Mouse (Mus musculus) limb, embryonic 11.5 days (tissue): Measurements from ENCODE around the gene Rexo1. TPM values are rescaled to one million over a fixed set of nuclear protein-coding genes. Genes with fewer than 3 reads are reported as not detected.

Experiments used
- ATAC-seq: fragments of 200-750 bp; cut with Nextera tagmentation; 2 replicates; pipeline ENCODE4 v1.8.0; 2017; ENCODE audit warnings: low read depth; ENCODE audit not compliant: insufficient number of reproducible peaks, low FRiP score, low TSS enrichment
- DNase-seq: peaks from one replicate; pipeline ENCODE4 v3.0.0-alpha.2; 2015; ENCODE audit warnings: low spot score
- H3K27ac ChIP-seq: fragments of 300-500 bp; sonication (generic); replicated peaks from 2 replicates; pipeline ENCODE4 v1.5.1; 2014; ENCODE audit warnings: low read depth, mild to moderate bottlenecking, low read length
- H3K27me3 ChIP-seq: fragments of 300-500 bp; sonication (generic); 2 replicates; pipeline ENCODE4 v1.6.1; 2014; ENCODE audit warnings: mild to moderate bottlenecking, low read length, mixed read lengths; ENCODE audit not compliant: control insufficient read depth, insufficient read depth
- H3K36me3 ChIP-seq: fragments of 300-500 bp; sonication (generic); 2 replicates; pipeline ENCODE4 v1.6.1; 2014; ENCODE audit warnings: mild to moderate bottlenecking, low read length, moderate library complexity, mixed read lengths; ENCODE audit not compliant: control insufficient read depth, insufficient read depth
- H3K4me1 ChIP-seq: fragments of 300-500 bp; sonication (generic); 2 replicates; pipeline ENCODE4 v1.6.1; 2014; ENCODE audit warnings: low read length, mixed read lengths; ENCODE audit not compliant: control insufficient read depth, insufficient read depth
- H3K4me2 ChIP-seq: fragments of 300-500 bp; sonication (generic); 2 replicates; pipeline ENCODE4 v1.6.1; 2014; ENCODE audit warnings: low read depth, mild to moderate bottlenecking, moderate library complexity; ENCODE audit not compliant: severe bottlenecking
- H3K4me3 ChIP-seq: fragments of 300-500 bp; sonication (generic); 2 replicates; pipeline ENCODE4 v1.5.1; 2014; ENCODE audit warnings: low read depth, low read length
- H3K9ac ChIP-seq: fragments of 300-500 bp; sonication (generic); 2 replicates; pipeline ENCODE4 v1.6.1; 2014; ENCODE audit warnings: mild to moderate bottlenecking, low read length
- H3K9me3 ChIP-seq: fragments of 300-500 bp; sonication (generic); 2 replicates; pipeline ENCODE4 v1.6.1; 2016; ENCODE audit warnings: low read length; ENCODE audit not compliant: control insufficient read depth
- WGBS: fragments of 180-500 bp; shearing (Covaris S2); extraction: QIAGEN DNeasy Blood & Tissue Kit; methylation state at CpG from one replicate; pipeline ENCODE4 v1.1.7; 2014; 5-methylcytosine and 5-hydroxymethylcytosine counted together
- polyA plus RNA-seq: library from polyadenylated mRNA; unstranded; fragments of >200 nt; fragmentation: Nextera tagmentation; extraction: Ambion mirVana; gene quantifications from 2 replicates; pipeline ENCODE4 v1.2.1, GENCODE M21; 2014

Rexo1 gene
- polyA plus RNA-seq, 1 experiment from 2014 or later, result 27.2 TPM

GRCm38 (mm10) chr10:80587305-80587657 lies 25.9 kb upstream of the Rexo1 start:
- 58% methylated on average over 3 of the region's 4 CpGs for WGBS
- no peak for DNase-seq
- peak overlapping the region; percentile 68; the same call in 1 of the 2 replicates for H3K27ac ChIP-seq
- H3K36me3 ChIP-seq, result peaks cover 10% of the 10 kb centered on the region
- H3K4me1 ChIP-seq, result peaks cover 13% of the 10 kb centered on the region
- no peaks in the 10 kb centered on the region for H3K27me3 ChIP-seq
- no peak overlapping the region for H3K4me3 ChIP-seq
- no peak overlapping the region for H3K4me2 ChIP-seq
- ATAC-seq, result no peak
- no peak overlapping the region for H3K9ac ChIP-seq
- H3K9me3 ChIP-seq, result no peaks in the 10 kb centered on the region

- WGBS, result 94% methylated on average over 45 of the region's 51 CpGs
- DNase-seq (no peak), ATAC-seq (no peak)
- Histone ChIP-seq H3K4me1 (peaks cover 13% of the 10 kb centered on the region), H3K27me3 (no peaks in the 10 kb centered on the region), H3K4me2 (peak overlapping the region; percentile 7), H3K9me3 (no peaks in the 10 kb centered on the region), H3K4me3 (0 out of 2 replicates have a peak overlapping the region, but pooled peaks have one; percentile 3), H3K9ac (no peak overlapping the region; the same call in 1 of the 2 replicates), H3K36me3 (peaks cover 10% of the 10 kb centered on the region), H3K27ac (peak overlapping the region; percentile 68; the same call in 1 of the 2 replicates)
Measured at GRCm38 (mm10) chr10:80586407-80587304, 25.3 kb upstream of the Rexo1 start.

GRCm38 (mm10) chr10:80585581-80585980 lies 24.2 kb upstream of the Rexo1 start:
- H3K9ac ChIP-seq, result no peak overlapping the region; the same call in 1 of the 2 replicates
- H3K27ac ChIP-seq, result no peak overlapping the region
- H3K36me3 ChIP-seq, result peaks cover 10% of the 10 kb centered on the region
- H3K9me3 ChIP-seq, result no peaks in the 10 kb centered on the region
- no peaks in the 10 kb centered on the region for H3K27me3 ChIP-seq
- no peak for DNase-seq
- WGBS, result 96% methylated on average over 8 of the region's 8 CpGs
- 0 out of 2 replicates have a peak overlapping the region, but pooled peaks have one; percentile 4 for H3K4me2 ChIP-seq
- ATAC-seq, result no peak
- peaks cover 13% of the 10 kb centered on the region for H3K4me1 ChIP-seq
- H3K4me3 ChIP-seq, result no peak overlapping the region

- peaks cover 13% of the 10 kb centered on the region for H3K4me1 ChIP-seq
- H3K9ac ChIP-seq, result no peak overlapping the region; the same call in 1 of the 2 replicates
- ATAC-seq (no peak), DNase-seq (no peak)
- H3K27me3 ChIP-seq, result no peaks in the 10 kb centered on the region
- peaks cover 10% of the 10 kb centered on the region for H3K36me3 ChIP-seq
- 79% methylated on average over 12 of the region's 12 CpGs for WGBS
- 0 out of 2 replicates have a peak overlapping the region, but pooled peaks have one; percentile 6 for H3K27ac ChIP-seq
- H3K9me3 ChIP-seq, result no peaks in the 10 kb centered on the region
- H3K4me3 ChIP-seq, result no peak overlapping the region
- no peak overlapping the region for H3K4me2 ChIP-seq
Measured at GRCm38 (mm10) chr10:80584642-80585552, 23.5 kb upstream of the Rexo1 start.

- DNase-seq (no peak), ATAC-seq (no peak)
- Histone ChIP-seq H3K9me3 (no peaks in the 10 kb centered on the region), H3K4me1 (peaks cover 8% of the 10 kb centered on the region), H3K36me3 (peaks cover 10% of the 10 kb centered on the region), H3K27me3 (no peaks in the 10 kb centered on the region), H3K4me2 (no peak overlapping the region), H3K27ac (no peak overlapping the region), H3K4me3 (no peak overlapping the region), H3K9ac (no peak overlapping the region)
- WGBS, result 71% methylated on average over 12 of the region's 12 CpGs
Measured at GRCm38 (mm10) chr10:80584045-80584488, 22.7 kb upstream of the Rexo1 start.

GRCm38 (mm10) chr10:80583047-80583446 lies 21.7 kb upstream of the Rexo1 start:
- ATAC-seq (no peak), DNase-seq (no peak)
- H3K36me3 ChIP-seq, result peaks cover 10% of the 10 kb centered on the region
- no peak overlapping the region for H3K9ac ChIP-seq
- H3K9me3 ChIP-seq, result no peaks in the 10 kb centered on the region
- H3K27ac ChIP-seq, result no peak overlapping the region
- H3K4me1 ChIP-seq, result peaks cover 8% of the 10 kb centered on the region; the same call in 1 of the 2 replicates
- H3K4me3 ChIP-seq, result no peak overlapping the region
- H3K4me2 ChIP-seq, result no peak overlapping the region
- no peaks in the 10 kb centered on the region for H3K27me3 ChIP-seq
- 89% methylated on average over 5 of the region's 5 CpGs for WGBS

GRCm38 (mm10) chr10:80578911-80579310 lies 17.6 kb upstream of the Rexo1 start:
- 7% methylated on average over 8 of the region's 8 CpGs for WGBS
- DNase-seq (peak; percentile 65), ATAC-seq (no peak)
- H3K27me3 ChIP-seq, result no peaks in the 10 kb centered on the region
- H3K9me3 ChIP-seq, result no peaks in the 10 kb centered on the region
- H3K4me2 ChIP-seq, result peak overlapping the region; percentile 87
- 0 out of 2 replicates have a peak overlapping the region, but pooled peaks have one; percentile 34 for H3K9ac ChIP-seq
- H3K27ac ChIP-seq, result peak overlapping the region; percentile 56; the same call in 1 of the 2 replicates
- no peak overlapping the region for H3K4me3 ChIP-seq
- peaks cover 14% of the 10 kb centered on the region for H3K4me1 ChIP-seq
- H3K36me3 ChIP-seq, result peaks cover 3% of the 10 kb centered on the region; the same call in 1 of the 2 replicates
